Mouse (Mus musculus) midbrain, embryonic 10.5 days (tissue): ENCODE data around the gene Atp6v0e. TPM values are rescaled to one million over a fixed set of nuclear protein-coding genes. Genes with fewer than 3 reads are reported as not detected.

Experiments used
- DNase-seq: peaks from one replicate; pipeline ENCODE4 v3.0.0-alpha.2; 2017; ENCODE audit warnings: low spot score
- H3K27ac ChIP-seq: fragments of 300-500 bp; sonication (generic); replicated peaks from 2 replicates; pipeline ENCODE4 v1.5.1; 2016; ENCODE audit warnings: mild to moderate bottlenecking
- H3K27me3 ChIP-seq: fragments of 300-500 bp; sonication (generic); 2 replicates; pipeline ENCODE4 v1.6.1; 2016; ENCODE audit warnings: low read depth, mild to moderate bottlenecking; ENCODE audit not compliant: poor library complexity, severe bottlenecking
- H3K36me3 ChIP-seq: fragments of 300-500 bp; sonication (generic); 2 replicates; pipeline ENCODE4 v1.6.1; 2016; ENCODE audit warnings: mild to moderate bottlenecking, moderate library complexity
- H3K4me1 ChIP-seq: fragments of 300-500 bp; sonication (generic); 2 replicates; pipeline ENCODE4 v1.6.1; 2016
- H3K4me3 ChIP-seq: fragments of 300-500 bp; sonication (generic); 2 replicates; pipeline ENCODE4 v1.5.1; 2016; ENCODE audit warnings: mild to moderate bottlenecking, moderate library complexity
- H3K9me3 ChIP-seq: fragments of 300-500 bp; sonication (generic); replicated peaks from 2 replicates; pipeline ENCODE4 v1.6.1; 2016; ENCODE audit warnings: mild to moderate bottlenecking
- WGBS: fragments of 180-500 bp; shearing (Covaris S2); methylation state at CpG from one replicate; pipeline ENCODE4 v1.1.7; 2016; 5-methylcytosine and 5-hydroxymethylcytosine counted together
- polyA plus RNA-seq: library from polyadenylated mRNA; unstranded; fragments of >200 nt; fragmentation: Nextera tagmentation; extraction: Ambion mirVana; gene quantifications from 2 replicates; pipeline ENCODE4 v1.2.1, GENCODE M21; 2016

Gene Atp6v0e
- polyA plus RNA-seq, 1 experiment from 2014 or later: 122 TPM

- Histone ChIP-seq H3K36me3 (peaks cover 100% of the 10 kb centered on the region), H3K27me3 (no peaks in the 10 kb centered on the region)
- WGBS: 67% methylated on average over 9 of the region's 9 CpGs
These were observed 18.3 kb upstream of the Atp6v0e start for GRCm38 (mm10) chr17:26644509-26645410.

GRCm38 (mm10) chr17:26645411-26645854, 17.6 kb upstream of the Atp6v0e start:
- Histone ChIP-seq H3K27me3 (no peaks in the 10 kb centered on the region), H3K27ac (peak overlapping the region; percentile 77), H3K4me3 (no peak overlapping the region), H3K36me3 (peaks cover 100% of the 10 kb centered on the region), H3K9me3 (no peaks in the 10 kb centered on the region), H3K4me1 (peaks cover 20% of the 10 kb centered on the region)
- DNase-seq: no peak
- WGBS: 96% methylated on average over 8 of the region's 8 CpGs

More at GRCm38 (mm10) chr17:26644509-26645410, 18.3 kb upstream of the Atp6v0e start:
- H3K4me1 ChIP-seq: peaks cover 20% of the 10 kb centered on the region
- H3K4me3 ChIP-seq: 0 out of 2 replicates have a peak overlapping the region, but pooled peaks have one; percentile 2
- DNase-seq: peak; percentile 65
- H3K27ac ChIP-seq: peak overlapping the region; percentile 77
- H3K9me3 ChIP-seq: no peaks in the 10 kb centered on the region

- H3K36me3 ChIP-seq: peaks cover 93% of the 10 kb centered on the region
- peaks cover 20% of the 10 kb centered on the region for H3K4me1 ChIP-seq
- H3K4me3 ChIP-seq: no peak overlapping the region
- no peaks in the 10 kb centered on the region for H3K9me3 ChIP-seq
- no peak for DNase-seq
- no peaks in the 10 kb centered on the region for H3K27me3 ChIP-seq
- WGBS: 83% methylated on average over 13 of the region's 13 CpGs
- no peak overlapping the region for H3K27ac ChIP-seq
These were observed 15.7 kb upstream of the Atp6v0e start for GRCm38 (mm10) chr17:26647283-26647682.

- Histone ChIP-seq H3K27me3 (no peaks in the 10 kb centered on the region), H3K4me1 (peaks cover 9% of the 10 kb centered on the region), H3K27ac (no peak overlapping the region), H3K4me3 (no peak overlapping the region), H3K36me3 (peaks cover 93% of the 10 kb centered on the region), H3K9me3 (no peaks in the 10 kb centered on the region)
- DNase-seq: no peak
- 89% methylated on average over 4 of the region's 4 CpGs for WGBS
These were observed 13.5 kb upstream of the Atp6v0e start for GRCm38 (mm10) chr17:26649565-26649964.

GRCm38 (mm10) chr17:26650451-26651363, 12.3 kb upstream of the Atp6v0e start:
- H3K9me3 ChIP-seq: no peaks in the 10 kb centered on the region
- DNase-seq: no peak
- no peaks in the 10 kb centered on the region for H3K4me1 ChIP-seq
- no peak overlapping the region for H3K27ac ChIP-seq
- H3K27me3 ChIP-seq: no peaks in the 10 kb centered on the region
- H3K36me3 ChIP-seq: peaks cover 93% of the 10 kb centered on the region
- 86% methylated on average over 14 of the region's 14 CpGs for WGBS
- H3K4me3 ChIP-seq: no peak overlapping the region

- Histone ChIP-seq H3K4me1 (peaks cover 19% of the 10 kb centered on the region), H3K4me3 (no peak overlapping the region), H3K27me3 (no peaks in the 10 kb centered on the region; the same call in 1 of the 2 replicates), H3K36me3 (peaks cover 38% of the 10 kb centered on the region), H3K9me3 (no peaks in the 10 kb centered on the region), H3K27ac (no peak overlapping the region)
- WGBS: 57% methylated on average over 19 of the region's 21 CpGs
- DNase-seq: no peak
These were observed 4.0 kb upstream of the Atp6v0e start for GRCm38 (mm10) chr17:26658854-26659572.

GRCm38 (mm10) chr17:26659573-26659915, 3.5 kb upstream of the Atp6v0e start:
- Histone ChIP-seq H3K4me3 (no peak overlapping the region), H3K27me3 (no peaks in the 10 kb centered on the region; the same call in 1 of the 2 replicates), H3K27ac (no peak overlapping the region), H3K36me3 (peaks cover 32% of the 10 kb centered on the region), H3K4me1 (peaks cover 23% of the 10 kb centered on the region), H3K9me3 (no peaks in the 10 kb centered on the region)
- DNase-seq: no peak
- 78% methylated on average over 3 of the region's 3 CpGs for WGBS

- Histone ChIP-seq H3K9me3 (no peaks in the 10 kb centered on the region), H3K27me3 (no peaks in the 10 kb centered on the region; the same call in 1 of the 2 replicates), H3K27ac (no peak overlapping the region), H3K36me3 (peaks cover 24% of the 10 kb centered on the region), H3K4me3 (no peak overlapping the region), H3K4me1 (peaks cover 23% of the 10 kb centered on the region)
- WGBS: 26% methylated on average over 21 of the region's 21 CpGs
- peak; percentile 66 for DNase-seq
These were observed 2.7 kb upstream of the Atp6v0e start for GRCm38 (mm10) chr17:26660192-26660912.

- no peak for DNase-seq
- 88% methylated on average over 5 of the region's 5 CpGs for WGBS
- Histone ChIP-seq H3K4me3 (no peak overlapping the region), H3K36me3 (peaks cover 7% of the 10 kb centered on the region; the same call in 1 of the 2 replicates), H3K4me1 (peaks cover 23% of the 10 kb centered on the region), H3K27ac (no peak overlapping the region), H3K27me3 (no peaks in the 10 kb centered on the region; the same call in 1 of the 2 replicates), H3K9me3 (no peaks in the 10 kb centered on the region)
These were observed 827 bp upstream of the Atp6v0e start for GRCm38 (mm10) chr17:26662204-26662603.

- WGBS: 86% methylated on average over 4 of the region's 4 CpGs
- Histone ChIP-seq H3K4me3 (no peak overlapping the region), H3K27me3 (no peaks in the 10 kb centered on the region; the same call in 1 of the 2 replicates), H3K27ac (no peak overlapping the region), H3K9me3 (no peaks in the 10 kb centered on the region), H3K4me1 (peaks cover 15% of the 10 kb centered on the region), H3K36me3 (no peaks in the 10 kb centered on the region)
- no peak for DNase-seq
These were observed 2.6 kb downstream of the Atp6v0e start for GRCm38 (mm10) chr17:26665600-26665999.

GRCm38 (mm10) chr17:26671268-26671667, 8.2 kb downstream of the Atp6v0e start:
- no peaks in the 10 kb centered on the region for H3K36me3 ChIP-seq
- H3K9me3 ChIP-seq: no peaks in the 10 kb centered on the region
- H3K4me3 ChIP-seq: no peak overlapping the region
- H3K27ac ChIP-seq: no peak overlapping the region
- 0 out of 2 replicates have a peak, but pooled peaks cover 4% of the 10 kb centered on the region for H3K4me1 ChIP-seq
- H3K27me3 ChIP-seq: no peaks in the 10 kb centered on the region
- 62% methylated on average over 4 of the region's 4 CpGs for whole genome bisulfite sequencing
- DNase-seq: no peak
